Mouse (Mus musculus): ENCODE results near the gene Mettl26. TPM values are rescaled to one million over a fixed set of nuclear protein-coding genes. Genes with fewer than 3 reads are reported as not detected.

Gene Mettl26
- 13.0 TPM for polyA plus RNA-seq (2014; fragmentation: Illumina TruSeq; extraction: RNeasy Lipid Tissue Mini Kit (QIAGEN cat#74804); ENCODE audit: low read depth, low replicate concordance)

GRCm38 (mm10) chr17:25874721-25875170 lies at the start of gene Mettl26:
Gene Mettl26 (plus strand): TSS chr17:25875074.

DNA sequence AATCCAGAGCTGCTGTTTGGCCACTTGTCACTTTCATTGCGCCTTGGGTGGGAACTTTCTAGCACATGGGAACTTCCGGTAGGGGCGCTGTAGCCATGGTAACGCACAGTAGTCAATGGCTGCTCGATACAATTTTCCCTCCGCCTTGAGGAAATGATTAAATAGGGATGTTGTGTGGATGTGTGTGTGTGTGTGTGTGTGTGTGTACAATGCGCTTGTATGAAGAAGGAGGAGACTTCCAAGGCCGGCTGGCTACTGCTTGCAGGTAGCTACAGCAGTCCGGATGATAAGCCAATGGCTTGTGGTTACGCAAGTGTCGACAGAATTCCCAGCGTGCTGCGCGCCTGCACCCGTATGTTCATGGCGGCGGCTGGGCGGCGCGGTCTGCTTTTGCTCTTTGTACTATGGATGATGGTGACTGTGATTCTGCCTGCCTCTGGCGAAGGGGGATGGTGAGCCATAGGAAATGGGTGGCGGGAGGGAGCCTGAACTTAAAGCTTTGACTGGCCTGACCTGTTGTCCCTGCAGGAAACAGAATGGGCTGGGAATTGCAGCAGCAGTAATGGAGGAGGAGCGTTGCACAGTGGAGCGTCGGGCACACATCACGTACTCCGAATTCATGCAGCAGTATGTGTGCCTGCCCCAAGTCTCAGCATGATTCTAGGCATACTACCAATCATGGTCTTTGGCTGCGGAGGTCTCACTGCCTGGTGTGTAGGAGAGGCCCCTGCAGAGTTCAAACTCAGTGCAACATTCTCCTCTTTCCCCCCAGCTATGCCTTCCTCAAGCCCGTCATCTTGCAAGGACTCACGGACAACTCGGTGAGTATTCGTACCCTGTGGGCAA lies 45.9 kb upstream of the Mettl26 start, which contains the start of gene Jmjd8:
Gene Jmjd8 (plus strand): TSS at position 156 of the 846 bp plus-strand sequence.

GRCm38 (mm10) chr17:25833291-25833663 lies 41.6 kb upstream of the Mettl26 start, which contains the start of gene Stub1:
Gene Stub1 (minus strand): TSS chr17:25833404.

DNA sequence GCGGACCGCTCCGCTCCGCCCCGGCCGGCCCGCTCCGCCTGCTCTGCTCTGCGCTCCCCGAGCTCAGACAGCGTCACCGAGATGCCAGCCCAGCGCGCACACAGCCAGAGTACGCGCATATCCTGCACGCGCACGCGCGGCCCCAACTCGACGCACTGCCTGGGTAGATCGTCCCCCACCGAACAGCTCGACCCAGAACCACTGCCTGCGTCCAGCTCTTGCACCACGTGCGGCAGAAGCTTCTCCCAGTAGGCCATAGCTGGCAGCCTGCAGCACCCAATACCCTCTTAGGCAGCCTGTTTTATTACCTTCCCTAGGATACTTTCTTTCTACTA lies 37.8 kb upstream of the Mettl26 start, which contains the start of gene Rhbdl1:
Gene Rhbdl1 (minus strand): TSS at position 220 of the 335 bp plus-strand sequence.

GRCm38 (mm10) chr17:25841117-25841880 lies 33.6 kb upstream of the Mettl26 start, which contains the start of gene Gm20683:
Gene Gm20683 (minus strand): TSS chr17:25841763.

GRCm38 (mm10) chr17:25844396-25844901 lies 30.4 kb upstream of the Mettl26 start, which contains the start of gene Rhot2:
Gene Rhot2 (minus strand): TSS chr17:25844851.

DNA sequence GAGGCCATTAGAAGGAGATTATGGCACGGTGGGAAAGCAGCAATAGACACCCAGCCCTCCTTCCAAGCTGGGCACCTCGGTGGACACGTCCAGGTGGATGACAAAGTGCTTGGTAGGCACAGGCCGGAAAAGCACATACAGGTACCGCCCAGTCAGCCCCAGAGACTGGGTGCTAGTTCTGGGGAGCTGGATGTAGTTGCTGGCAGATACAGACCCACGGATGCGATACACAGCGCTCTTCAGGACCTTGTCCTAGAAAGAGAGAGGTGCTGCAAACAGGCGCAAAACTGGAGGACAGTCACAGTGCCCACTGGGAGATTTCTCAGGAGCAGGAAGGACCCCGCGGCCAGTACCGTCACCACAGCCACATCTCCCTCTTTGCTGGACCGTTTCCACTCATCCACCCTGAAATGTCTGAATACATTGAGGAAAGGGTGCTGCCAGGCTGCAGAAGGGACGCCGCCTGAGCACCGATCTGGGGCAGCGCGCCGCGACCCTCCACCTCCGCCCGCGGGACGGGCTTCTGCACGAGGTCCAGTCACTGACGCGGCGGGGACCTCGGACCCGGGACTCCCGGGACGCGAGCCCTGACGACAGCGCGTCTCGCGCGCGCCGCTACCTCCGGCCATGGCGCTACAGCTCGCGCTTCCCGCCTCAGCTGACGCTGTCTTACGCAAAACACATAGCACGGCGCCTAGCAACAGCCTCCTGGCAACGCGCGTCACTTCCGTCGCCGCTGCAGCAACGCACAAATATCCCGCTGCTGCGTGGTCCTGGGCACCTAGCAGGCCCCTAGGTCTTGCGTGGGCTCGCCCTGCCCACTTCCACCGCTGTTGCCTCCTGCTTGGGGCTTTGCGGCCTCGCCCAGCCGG lies 13.8 kb upstream of the Mettl26 start, which contains the start of gene Wdr90:
Gene Wdr90 (minus strand): TSS at position 670 of the 872 bp plus-strand sequence.

GRCm38 (mm10) chr17:25868601-25869191 lies 6.2 kb upstream of the Mettl26 start, which contains the start of gene Mcrip2:
Gene Mcrip2 (minus strand): TSS chr17:25868764.

GRCm38 (mm10) chr17:25880196-25880910 lies 5.5 kb downstream of the Mettl26 start, which contains the start of gene Wfikkn1:
Gene Wfikkn1 (minus strand): TSS chr17:25880858.

GRCm38 (mm10) chr17:25919144-25919785 lies 44.4 kb downstream of the Mettl26 start, which contains the start of gene Rab40c:
Gene Rab40c (minus strand): TSS chr17:25919727.

Other genes with a start within 250 kb of the Mettl26 start
- not detected for gene Gng13, start 157.9 kb upstream of the Mettl26 start, polyA plus RNA-seq (2014; fragmentation: Illumina TruSeq; extraction: RNeasy Lipid Tissue Mini Kit (QIAGEN cat#74804); ENCODE audit: low read depth, low replicate concordance)
- not detected for gene Chtf18, start 147.7 kb upstream of the Mettl26 start, polyA plus RNA-seq (2014; fragmentation: Illumina TruSeq; extraction: RNeasy Lipid Tissue Mini Kit (QIAGEN cat#74804); ENCODE audit: low read depth, low replicate concordance)
- gene Rpusd1, start 147.4 kb upstream of the Mettl26 start, polyA plus RNA-seq (2014; fragmentation: Illumina TruSeq; extraction: RNeasy Lipid Tissue Mini Kit (QIAGEN cat#74804); ENCODE audit: low read depth, low replicate concordance), result not detected
- not detected for gene Mslnl, start 139.0 kb upstream of the Mettl26 start, polyA plus RNA-seq (2014; fragmentation: Illumina TruSeq; extraction: RNeasy Lipid Tissue Mini Kit (QIAGEN cat#74804); ENCODE audit: low read depth, low replicate concordance)
- gene Msln, start 120.7 kb upstream of the Mettl26 start, polyA plus RNA-seq (2014; fragmentation: Illumina TruSeq; extraction: RNeasy Lipid Tissue Mini Kit (QIAGEN cat#74804); ENCODE audit: low read depth, low replicate concordance), result 0.53 TPM
- 2.1 TPM for gene Narfl, start 101.3 kb upstream of the Mettl26 start, polyA plus RNA-seq (2014; fragmentation: Illumina TruSeq; extraction: RNeasy Lipid Tissue Mini Kit (QIAGEN cat#74804); ENCODE audit: low read depth, low replicate concordance)
- gene Haghl, start 89.4 kb upstream of the Mettl26 start, polyA plus RNA-seq (2014; fragmentation: Illumina TruSeq; extraction: RNeasy Lipid Tissue Mini Kit (QIAGEN cat#74804); ENCODE audit: low read depth, low replicate concordance), result not detected
- gene Ccdc78, start 88.5 kb upstream of the Mettl26 start, polyA plus RNA-seq (2014; fragmentation: Illumina TruSeq; extraction: RNeasy Lipid Tissue Mini Kit (QIAGEN cat#74804); ENCODE audit: low read depth, low replicate concordance), result not detected
- 0.32 TPM for gene Fam173a, start 82.2 kb upstream of the Mettl26 start, polyA plus RNA-seq (2014; fragmentation: Illumina TruSeq; extraction: RNeasy Lipid Tissue Mini Kit (QIAGEN cat#74804); ENCODE audit: low read depth, low replicate concordance)
- gene AC134908.4, start 79.4 kb upstream of the Mettl26 start, polyA plus RNA-seq (2014; fragmentation: Illumina TruSeq; extraction: RNeasy Lipid Tissue Mini Kit (QIAGEN cat#74804); ENCODE audit: low read depth, low replicate concordance), result 1.6 TPM
- gene Metrn, start 77.9 kb upstream of the Mettl26 start, polyA plus RNA-seq (2014; fragmentation: Illumina TruSeq; extraction: RNeasy Lipid Tissue Mini Kit (QIAGEN cat#74804); ENCODE audit: low read depth, low replicate concordance), result not detected
- not detected for gene Fbxl16, start 66.0 kb upstream of the Mettl26 start, polyA plus RNA-seq (2014; fragmentation: Illumina TruSeq; extraction: RNeasy Lipid Tissue Mini Kit (QIAGEN cat#74804); ENCODE audit: low read depth, low replicate concordance)
- gene Wdr24, start 51.4 kb upstream of the Mettl26 start, polyA plus RNA-seq (2014; fragmentation: Illumina TruSeq; extraction: RNeasy Lipid Tissue Mini Kit (QIAGEN cat#74804); ENCODE audit: low read depth, low replicate concordance), result 0.64 TPM
- 5.3 TPM for gene Jmjd8, start 46.2 kb upstream of the Mettl26 start, polyA plus RNA-seq (2014; fragmentation: Illumina TruSeq; extraction: RNeasy Lipid Tissue Mini Kit (QIAGEN cat#74804); ENCODE audit: low read depth, low replicate concordance)
- 5.4 TPM for gene Stub1, start 41.7 kb upstream of the Mettl26 start, polyA plus RNA-seq (2014; fragmentation: Illumina TruSeq; extraction: RNeasy Lipid Tissue Mini Kit (QIAGEN cat#74804); ENCODE audit: low read depth, low replicate concordance)
- gene Rhbdl1, start 37.8 kb upstream of the Mettl26 start, polyA plus RNA-seq (2014; fragmentation: Illumina TruSeq; extraction: RNeasy Lipid Tissue Mini Kit (QIAGEN cat#74804); ENCODE audit: low read depth, low replicate concordance), result not detected
- not detected for gene Gm20683, start 33.3 kb upstream of the Mettl26 start, polyA plus RNA-seq (2014; fragmentation: Illumina TruSeq; extraction: RNeasy Lipid Tissue Mini Kit (QIAGEN cat#74804); ENCODE audit: low read depth, low replicate concordance)
- 9.5 TPM for gene Rhot2, start 30.2 kb upstream of the Mettl26 start, polyA plus RNA-seq (2014; fragmentation: Illumina TruSeq; extraction: RNeasy Lipid Tissue Mini Kit (QIAGEN cat#74804); ENCODE audit: low read depth, low replicate concordance)
- gene Wdr90, start 13.6 kb upstream of the Mettl26 start, polyA plus RNA-seq (2014; fragmentation: Illumina TruSeq; extraction: RNeasy Lipid Tissue Mini Kit (QIAGEN cat#74804); ENCODE audit: low read depth, low replicate concordance), result 0.45 TPM
- gene Mcrip2, start 6.3 kb upstream of the Mettl26 start, polyA plus RNA-seq (2014; fragmentation: Illumina TruSeq; extraction: RNeasy Lipid Tissue Mini Kit (QIAGEN cat#74804); ENCODE audit: low read depth, low replicate concordance), result 3.8 TPM
- not detected for gene Wfikkn1, start 5.8 kb downstream of the Mettl26 start, polyA plus RNA-seq (2014; fragmentation: Illumina TruSeq; extraction: RNeasy Lipid Tissue Mini Kit (QIAGEN cat#74804); ENCODE audit: low read depth, low replicate concordance)
- 0.74 TPM for gene Rab40c, start 44.7 kb downstream of the Mettl26 start, polyA plus RNA-seq (2014; fragmentation: Illumina TruSeq; extraction: RNeasy Lipid Tissue Mini Kit (QIAGEN cat#74804); ENCODE audit: low read depth, low replicate concordance)
- gene Pigq, start 69.9 kb downstream of the Mettl26 start, polyA plus RNA-seq (2014; fragmentation: Illumina TruSeq; extraction: RNeasy Lipid Tissue Mini Kit (QIAGEN cat#74804); ENCODE audit: low read depth, low replicate concordance), result 14.8 TPM
- gene Nhlrc4, start 69.9 kb downstream of the Mettl26 start, polyA plus RNA-seq (2014; fragmentation: Illumina TruSeq; extraction: RNeasy Lipid Tissue Mini Kit (QIAGEN cat#74804); ENCODE audit: low read depth, low replicate concordance), result not detected
- not detected for gene A930017K11Rik, start 77.5 kb downstream of the Mettl26 start, polyA plus RNA-seq (2014; fragmentation: Illumina TruSeq; extraction: RNeasy Lipid Tissue Mini Kit (QIAGEN cat#74804); ENCODE audit: low read depth, low replicate concordance)
- gene Capn15, start 110.7 kb downstream of the Mettl26 start, polyA plus RNA-seq (2014; fragmentation: Illumina TruSeq; extraction: RNeasy Lipid Tissue Mini Kit (QIAGEN cat#74804); ENCODE audit: low read depth, low replicate concordance), result 0.77 TPM
- gene Rab11fip3, start 194.5 kb downstream of the Mettl26 start, polyA plus RNA-seq (2014; fragmentation: Illumina TruSeq; extraction: RNeasy Lipid Tissue Mini Kit (QIAGEN cat#74804); ENCODE audit: low read depth, low replicate concordance), result 2.0 TPM
- 230 TPM for gene Decr2, start 215.3 kb downstream of the Mettl26 start, polyA plus RNA-seq (2014; fragmentation: Illumina TruSeq; extraction: RNeasy Lipid Tissue Mini Kit (QIAGEN cat#74804); ENCODE audit: low read depth, low replicate concordance)
- not detected for gene Nme4, start 220.5 kb downstream of the Mettl26 start, polyA plus RNA-seq (2014; fragmentation: Illumina TruSeq; extraction: RNeasy Lipid Tissue Mini Kit (QIAGEN cat#74804); ENCODE audit: low read depth, low replicate concordance)
- 3.4 TPM for gene Tmem8, start 238.2 kb downstream of the Mettl26 start, polyA plus RNA-seq (2014; fragmentation: Illumina TruSeq; extraction: RNeasy Lipid Tissue Mini Kit (QIAGEN cat#74804); ENCODE audit: low read depth, low replicate concordance)
- 9.9 TPM for gene Mrpl28, start 248.4 kb downstream of the Mettl26 start, polyA plus RNA-seq (2014; fragmentation: Illumina TruSeq; extraction: RNeasy Lipid Tissue Mini Kit (QIAGEN cat#74804); ENCODE audit: low read depth, low replicate concordance)